Mouse (Mus musculus) retina, embryonic 14.5 days (tissue): ENCODE measurements around the gene Rhob.

Experiments used
- DNase-seq: peaks from one replicate; pipeline ENCODE4 v3.0.0-alpha.2; 2015; ENCODE audit warnings: low spot score

The Rhob gene

GRCm38 (mm10) chr12:8504131-8504530, 4.3 kb upstream of the Rhob start:
- no peak for DNase-seq

- peak; percentile 87 for DNase-seq
Observed at GRCm38 (mm10) chr12:8502546-8502945, 2.7 kb upstream of the Rhob start.

DNA sequence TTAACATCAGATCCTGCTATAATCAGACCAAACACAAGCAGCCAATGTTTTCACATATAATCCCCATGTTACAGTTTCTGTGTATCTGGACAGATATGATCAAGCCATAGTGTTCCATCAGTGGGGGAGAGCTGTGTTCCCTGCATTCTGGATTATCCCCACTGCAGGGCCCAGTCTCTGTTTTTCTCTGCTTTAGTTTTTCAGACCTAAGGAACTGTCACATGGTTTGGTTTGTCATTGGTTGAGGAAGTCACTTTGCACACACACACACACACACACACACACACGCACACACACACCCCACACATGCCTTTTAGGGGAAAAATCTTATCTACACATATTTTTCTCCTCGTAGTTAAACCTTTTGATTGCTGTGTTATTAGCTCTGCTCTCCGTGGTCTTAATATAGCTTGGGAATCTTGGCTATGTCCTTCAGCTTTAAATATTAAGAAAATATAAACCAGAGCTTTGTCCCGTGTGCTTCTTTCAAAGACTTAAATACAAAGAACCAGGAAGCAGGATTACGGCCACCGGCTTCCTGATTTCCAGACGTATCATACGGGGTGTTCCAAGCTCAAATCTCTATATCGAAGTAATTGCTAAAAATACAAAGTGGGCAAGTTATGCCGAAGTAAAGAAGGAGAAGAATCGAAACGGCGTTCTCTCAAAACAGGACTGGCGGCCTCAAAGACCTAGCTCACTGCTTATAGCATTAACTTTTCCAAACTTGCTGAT, 1.9 kb upstream of the Rhob start:
- DNase-seq: no peak

GRCm38 (mm10) chr12:8500597-8501570, 1.1 kb upstream of the Rhob start:
- no peak for DNase-seq

GRCm38 (mm10) chr12:8499001-8499870, 573 bp downstream of the Rhob start:
- DNase-seq: peak; percentile 74

GRCm38 (mm10) chr12:8498591-8499000, 1.2 kb downstream of the Rhob start:
- peak; percentile 64 for DNase-seq

DNA sequence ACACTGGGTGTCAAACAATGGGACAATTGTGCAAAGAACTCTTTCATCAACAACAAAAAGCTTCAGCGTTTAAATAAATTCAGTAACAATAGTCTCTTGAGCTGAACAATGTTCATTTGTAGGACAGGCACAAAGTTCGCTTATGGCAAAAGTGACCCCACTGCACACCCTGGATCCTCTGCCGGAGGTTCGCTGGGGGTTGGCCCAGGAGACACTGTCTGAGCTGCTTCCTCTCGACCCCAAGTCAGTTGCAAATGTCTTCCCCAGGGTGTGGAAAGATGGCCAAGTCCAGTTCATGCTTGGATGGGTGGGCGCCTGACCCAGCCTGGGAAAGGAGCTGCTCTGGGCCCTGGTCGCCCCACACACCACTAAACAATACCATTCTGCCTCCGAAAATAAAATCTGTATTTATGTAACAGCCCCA, 1.6 kb downstream of the Rhob start:
- peak; percentile 47 for DNase-seq

DNA sequence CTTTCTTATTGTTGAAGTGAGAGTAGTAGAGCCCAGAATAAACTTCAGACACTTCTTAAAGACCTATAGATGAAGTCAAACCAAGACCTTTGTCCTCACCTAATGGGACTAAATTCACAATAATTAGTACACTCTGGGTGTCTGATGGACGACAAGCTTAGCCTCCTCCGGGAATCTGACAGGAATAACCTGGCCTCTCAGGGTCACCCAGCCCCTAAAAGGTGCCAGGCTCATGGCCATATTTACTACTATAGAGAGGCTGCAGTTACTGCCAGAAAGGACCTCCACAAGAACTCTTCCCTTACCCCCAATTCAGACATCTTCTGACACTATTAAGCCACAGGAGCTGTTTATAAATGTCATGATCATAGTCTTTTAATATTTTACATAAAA, 2.5 kb downstream of the Rhob start:
- no peak for DNase-seq

DNA sequence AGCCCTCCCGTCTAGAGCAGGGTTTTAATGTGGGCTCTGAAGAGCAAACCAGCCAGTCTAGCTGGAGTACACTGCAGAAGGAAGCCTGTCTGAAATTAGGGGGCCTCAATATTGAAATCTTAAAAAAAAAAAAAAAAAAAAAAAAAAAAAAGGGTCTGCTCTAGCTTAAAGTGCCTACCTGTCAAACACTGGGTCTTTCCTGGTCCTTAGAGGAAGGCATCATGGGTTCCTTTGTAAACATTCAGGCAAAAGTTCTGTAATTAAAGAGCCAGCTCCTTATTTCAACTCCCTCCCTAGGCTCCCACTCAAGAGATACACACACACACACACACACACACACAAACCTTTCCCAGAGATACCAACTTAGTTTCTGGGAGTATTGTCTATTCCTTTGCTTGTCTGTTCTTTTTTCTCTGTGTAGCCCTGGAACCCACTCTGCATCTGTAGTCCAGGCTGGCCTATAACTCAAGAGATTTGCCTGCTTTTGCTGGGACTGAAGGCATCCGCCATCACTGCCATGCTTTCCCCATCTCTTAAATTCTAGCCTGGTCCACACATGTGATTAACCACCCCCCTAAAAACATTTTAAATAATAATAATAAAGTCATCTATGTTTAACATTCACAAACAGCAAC, 3.0 kb downstream of the Rhob start:
- no peak for DNase-seq

DNA sequence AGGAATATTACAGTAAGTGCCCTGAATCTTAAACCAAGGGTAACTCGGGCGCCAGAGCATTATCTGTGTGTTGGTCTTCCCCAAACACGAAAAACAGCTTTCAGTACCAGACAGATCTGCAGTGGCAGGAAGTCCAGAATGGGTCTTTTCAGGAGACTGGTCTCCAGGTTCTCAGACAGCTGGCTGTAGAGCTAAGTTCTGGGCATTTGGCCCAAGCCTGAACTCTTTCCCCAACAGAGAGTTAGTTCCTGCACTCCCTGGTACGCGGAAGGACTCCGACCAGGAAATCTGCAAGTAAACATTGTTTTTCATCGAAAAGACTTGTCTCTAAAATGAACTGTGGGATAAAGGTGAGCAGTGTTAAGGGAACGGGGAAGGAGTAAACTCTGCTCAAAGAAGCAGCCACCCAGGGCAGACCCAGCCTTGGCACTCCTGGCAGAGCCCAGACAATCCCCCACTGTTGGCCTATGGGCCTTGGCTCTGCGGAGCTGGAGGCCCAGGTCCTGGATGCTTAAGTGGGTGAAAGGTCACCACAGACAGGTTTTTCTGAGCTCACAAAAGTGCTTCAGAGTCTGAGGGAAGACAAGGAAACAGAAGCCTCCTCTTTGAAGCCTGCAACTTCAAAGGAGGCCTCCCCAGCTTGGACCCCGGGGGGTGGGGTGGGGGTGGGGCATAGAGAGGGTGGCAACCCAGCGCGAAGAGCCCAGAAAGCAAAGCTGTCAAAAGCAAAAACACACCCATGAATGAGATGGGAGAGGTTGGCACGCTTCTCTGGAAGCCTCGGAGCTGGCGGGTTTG, 3.7 kb downstream of the Rhob start:
- DNase-seq: no peak

DNA sequence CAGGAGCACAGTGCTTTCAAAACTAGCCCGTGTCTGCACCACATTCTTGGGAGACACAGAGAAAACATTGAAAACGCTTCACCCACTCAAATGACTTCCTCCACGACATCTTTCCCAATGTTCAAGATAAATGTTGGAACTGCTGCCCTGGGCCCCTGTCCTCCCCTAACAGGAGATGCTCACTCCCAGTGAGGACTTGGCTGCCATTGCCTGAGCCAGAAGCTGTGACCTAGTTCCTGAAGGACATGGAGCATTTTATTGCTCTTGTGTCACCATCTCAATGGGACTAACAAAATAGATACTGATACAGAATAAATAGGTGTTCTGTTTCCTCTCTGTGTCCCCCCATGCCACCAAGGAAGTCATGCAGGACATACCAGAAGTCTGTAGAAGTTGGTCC, 5.1 kb downstream of the Rhob start:
- DNase-seq: no peak

- no peak for DNase-seq
Observed at GRCm38 (mm10) chr12:8493386-8493785, 6.4 kb downstream of the Rhob start.

- DNase-seq: no peak
Observed at GRCm38 (mm10) chr12:8489098-8489497, 10.7 kb downstream of the Rhob start.

GRCm38 (mm10) chr12:8488652-8488980, 11.2 kb downstream of the Rhob start:
- DNase-seq: no peak

DNA sequence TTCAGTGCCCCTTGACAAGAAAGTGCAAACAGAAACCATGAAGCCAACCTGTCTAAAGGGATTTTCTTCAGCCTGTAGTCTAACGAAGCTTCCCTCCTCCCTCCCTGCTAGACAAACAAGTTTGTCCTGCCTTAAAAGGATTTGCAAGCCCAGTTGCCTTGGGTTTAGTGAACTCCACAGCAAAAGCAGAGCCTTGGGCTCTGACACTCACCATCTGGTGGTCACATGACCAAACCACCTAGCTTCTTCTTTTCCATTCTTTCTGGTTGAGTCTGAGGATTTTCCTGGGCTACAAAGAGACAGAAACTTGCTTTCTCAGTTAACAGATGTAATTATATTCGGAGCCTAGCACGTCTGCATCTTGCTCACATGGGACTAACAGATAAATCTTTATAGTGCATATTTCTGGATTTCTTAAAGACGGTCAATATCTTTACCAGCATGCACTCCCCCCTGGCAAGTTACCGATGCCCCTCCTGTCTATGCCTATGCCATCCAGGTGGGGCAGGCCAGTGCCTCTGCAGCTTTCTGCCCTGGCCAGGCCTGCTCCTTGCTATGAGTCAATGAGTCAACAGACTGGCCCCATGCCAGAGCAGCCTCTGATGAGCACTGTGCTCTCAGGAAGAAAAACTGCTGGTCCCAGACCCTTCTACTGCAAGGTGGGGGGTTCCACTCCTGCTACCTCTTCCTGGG, 11.7 kb downstream of the Rhob start:
- DNase-seq: no peak

DNA sequence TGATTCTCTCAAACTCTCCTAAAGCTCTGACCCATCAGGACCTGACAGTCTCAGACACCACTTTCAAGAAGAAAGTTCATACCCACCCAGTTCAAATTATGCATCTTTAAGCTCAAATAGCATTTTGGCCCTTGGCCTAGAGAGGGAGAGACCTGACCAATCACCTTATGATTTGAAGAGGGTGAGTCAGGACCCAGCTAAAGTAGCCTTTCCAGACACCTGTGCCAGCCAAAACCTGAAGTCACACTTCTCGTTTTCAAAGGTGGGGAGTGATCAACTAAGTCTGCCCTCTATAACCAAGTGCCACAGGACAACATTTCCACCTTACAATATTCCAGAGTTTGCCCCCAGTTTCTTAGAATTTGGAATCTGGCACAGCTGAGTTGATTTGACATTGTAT, 12.5 kb downstream of the Rhob start:
- no peak for DNase-seq

DNA sequence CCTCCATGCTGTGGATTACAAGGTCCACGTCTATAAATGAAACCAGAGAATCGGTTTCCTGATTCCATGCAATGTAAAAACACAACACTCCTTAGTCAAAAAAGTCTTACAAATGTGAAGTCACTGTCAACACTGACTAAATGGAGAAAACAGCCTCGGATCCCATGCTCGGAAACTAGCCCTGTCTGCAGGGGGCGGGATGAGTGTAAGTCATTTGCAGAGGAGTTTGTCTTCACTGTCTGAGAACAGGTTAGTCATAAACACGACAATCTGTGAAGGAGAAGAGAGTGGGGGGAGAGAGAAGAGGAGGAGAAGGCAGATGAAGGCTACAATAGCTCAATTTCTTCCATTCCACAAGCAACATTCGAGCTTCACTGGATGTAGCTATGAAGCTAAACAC, 14.6 kb downstream of the Rhob start:
- DNase-seq: no peak

DNA sequence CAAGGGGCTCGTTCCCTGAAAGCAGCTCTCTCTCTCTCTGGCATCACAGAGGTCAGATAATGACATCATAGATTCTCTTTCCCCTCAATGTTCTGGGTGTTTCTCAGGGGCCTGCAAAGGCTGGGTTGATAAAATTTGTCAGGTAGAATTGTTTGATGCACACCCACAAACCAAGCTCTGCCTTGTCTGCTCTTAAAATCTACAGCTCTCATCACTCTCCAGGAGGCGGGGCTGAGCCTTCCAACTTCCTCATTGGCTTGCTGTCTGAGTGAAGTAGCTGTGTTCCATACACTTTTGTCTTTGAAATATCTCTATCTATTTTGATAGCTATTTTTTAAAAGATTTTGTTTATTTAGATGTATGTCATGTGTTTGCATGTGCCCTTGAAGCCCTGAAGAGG, 17.6 kb downstream of the Rhob start:
- DNase-seq: no peak

DNA sequence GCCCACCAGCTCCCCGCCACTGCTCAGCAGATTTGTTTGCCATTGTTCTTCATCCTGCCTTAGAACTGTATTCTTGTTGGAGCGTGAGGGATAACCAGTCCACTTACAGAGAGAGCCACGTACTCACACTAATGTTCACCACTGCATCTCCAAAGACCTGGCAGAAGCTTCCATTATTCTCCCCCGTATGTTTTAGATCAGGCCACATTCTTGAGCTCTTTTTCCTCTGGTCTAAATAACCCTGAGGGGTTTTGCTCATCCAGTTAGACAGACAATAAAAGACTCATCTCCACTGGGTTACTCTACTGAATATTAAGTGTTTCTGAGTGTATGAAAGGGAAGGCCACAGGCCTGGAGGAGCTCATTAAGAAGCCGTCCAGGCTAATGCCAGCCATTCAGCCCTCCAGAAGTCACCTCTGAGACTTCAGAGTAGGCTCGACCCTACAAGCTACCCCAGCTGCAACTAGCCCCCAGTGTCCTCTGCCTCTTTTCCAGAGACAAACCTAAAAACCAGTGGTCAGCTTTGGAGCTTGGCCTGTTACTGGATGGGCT, 24.9 kb downstream of the Rhob start:
- no peak for DNase-seq
